Comparison of ENCODE assay signal across 7 mouse cellular contexts in genomic region chr11:88955217-88955969, GRCm38 (mm10). TPM values are rescaled to one million over a fixed set of nuclear protein-coding genes. Genes with fewer than 3 reads are reported as not detected.
DNase-seq lines count a peak whose midpoint lies in the region; ATAC-seq lines count a peak whose summit lies in the region.

TSS of gene Scpep1 (minus strand) at chr11:88955465.

- peak within 1 kb of the TSS; percentile 58 for H3K4me2 ChIP-seq in intestine, embryonic 15.5 days (replicated peaks)

- H3K4me1 ChIP-seq in intestine, embryonic 15.5 days (replicated peaks), result no peaks in the 10 kb centered on the region
- peaks cover 23% of the 10 kb centered on the region for H3K4me1 ChIP-seq in midbrain, embryonic 10.5 days

- H3K9ac ChIP-seq in intestine, embryonic 15.5 days, result peak within 1 kb of the TSS; percentile 32

- H3K27ac ChIP-seq in intestine, embryonic 15.5 days, result peak within 1 kb of the TSS; percentile 78
- H3K27ac ChIP-seq in midbrain, embryonic 10.5 days (replicated peaks), result peak within 1 kb of the TSS; percentile 85

- WGBS in intestine, embryonic 15.5 days, result 3% methylated on average over 34 of the region's 34 CpGs
- 6% methylated on average over 34 of the region's 34 CpGs for WGBS in midbrain, embryonic 10.5 days

- H3K9me3 ChIP-seq in intestine, embryonic 15.5 days, result no peaks in the 10 kb centered on the region
- H3K9me3 ChIP-seq in midbrain, embryonic 10.5 days (replicated peaks), result no peaks in the 10 kb centered on the region

- no peaks in the 10 kb centered on the region for H3K36me3 ChIP-seq in intestine, embryonic 15.5 days
- H3K36me3 ChIP-seq in midbrain, embryonic 10.5 days, result peaks cover 25% of the 10 kb centered on the region

- H3K27me3 ChIP-seq in intestine, embryonic 15.5 days (replicated peaks), result no peaks in the 10 kb centered on the region
- H3K27me3 ChIP-seq in midbrain, embryonic 10.5 days (ENCODE audit: low read depth, poor library complexity, severe bottlenecking), result no peaks in the 10 kb centered on the region

- peak; percentile 99 for ATAC-seq in intestine, embryonic 15.5 days

- intact Hi-C loops in gastrocnemius, postnatal 36 days (cut with DNase I), result loop anchor here (5.0 kb wide), 1 partner anchor 48 kb away; no protein-coding TSS in a partner anchor
- intact Hi-C loops in left cerebral cortex, postnatal 25 days (cut with DNase I), result loop anchor here (5.0 kb wide), 3 partner anchors 48 to 108 kb away; partner anchors contain the start of gene Akap1

- DNase-seq in adrenal gland, adult 2 months, result peak; percentile 99
- DNase-seq in embryo, embryonic 11.5 days (ENCODE audit: low read depth, low spot score), result peak; percentile 94
- peak; percentile 96 to 97 for DNase-seq in gastrocnemius, postnatal 36 days
- DNase-seq in left cerebral cortex, postnatal 25 days (ENCODE audit: low spot score in 2 of 2), result peak; percentile 91 to 97
- peak; percentile 96 for DNase-seq in midbrain, embryonic 10.5 days (ENCODE audit: low spot score)
- DNase-seq in right cerebral cortex, postnatal 4 days, result peak; percentile 94

- peak within 1 kb of the TSS; percentile 52 for H3K4me3 ChIP-seq in intestine, embryonic 15.5 days (replicated peaks)
- peak within 1 kb of the TSS; percentile 58 for H3K4me3 ChIP-seq in midbrain, embryonic 10.5 days

RNA-seq across cellular contexts. Expression of gene Scpep1, which starts in this region (rescaled TPM):
- total RNA-seq in adrenal gland, adult 2 months (2021), result 100 to 1,000 TPM; 168 to 250 TPM
- polyA plus RNA-seq in adrenal gland, adult 2 months (2012; rRNA removed), result 25.2 and 37.0 TPM in 2 replicates
- total RNA-seq in gastrocnemius, postnatal 36 days (2021), result 1 to 10 TPM; 8.4 to 9.0 TPM
- polyA plus RNA-seq in intestine, embryonic 15.5 days (2015; fragmentation: Nextera tagmentation; extraction: Ambion mirVana), result 131 and 142 TPM in 2 replicates
- 10 to 100 TPM; 19.0 to 20.7 TPM for total RNA-seq in left cerebral cortex, postnatal 25 days (2021)
- 75.5 and 81.0 TPM in 2 replicates for polyA plus RNA-seq in midbrain, embryonic 10.5 days (2016; fragmentation: Nextera tagmentation; extraction: Ambion mirVana)

Comparison
In these comparisons a context has a peak if more than half of its experiments do, and no peak if none do; other contexts are left out.
1. Peak in every context shown above with its lines: DNase-seq, ATAC-seq, H3K4me3 ChIP-seq and H3K27ac ChIP-seq.
2. RNA of gene Scpep1 (total RNA-seq): 168 to 250 TPM in adrenal gland, adult 2 months; 19.0 to 20.7 TPM in left cerebral cortex, postnatal 25 days and 8.4 to 9.0 TPM in gastrocnemius, postnatal 36 days; every median in the first group is over 4 times any median in the second.